Mouse (Mus musculus): ENCODE results near the gene Tshz2.

GRCm38 (mm10) chr2:169982925-169983324 lies 350.1 kb downstream of the Tshz2 start:
- TF ChIP-seq CTCF (IDR thresholded peaks at IDR 0.05) (no peak), EP300 (IDR thresholded peaks at IDR 0.05) (no peak)

All from lung, postnatal 0 days (tissue).